Mouse (Mus musculus) megakaryocyte progenitor cell, adult 5-6 weeks (primary cell): Measurements from ENCODE around the gene Ptrh2. TPM values are rescaled to one million over a fixed set of nuclear protein-coding genes. Genes with fewer than 3 reads are reported as not detected.

ENCODE experiments used
- ATAC-seq: replicated peaks from 2 replicates; pipeline ENCODE4 v1.8.0; 2016; ENCODE audit warnings: mild to moderate bottlenecking, moderate TSS enrichment, inconsistent platforms; ENCODE audit not compliant: poor library complexity
- total RNA-seq, 2 experiments: library from RNA; stranded (forward) in 1 of 2; stranded (reverse) in 1 of 2; fragments of 157-497, 149-512 nt in 1 of 2; fragments of 200-1000 nt in 1 of 2; gene quantifications; 2 replicates each; pipeline versions ENCODE4 v1.2.3 to v1.2.4; 2015 to 2017

The Ptrh2 gene
- total RNA-seq (2015): 22.5 and 23.3 TPM in 2 replicates
- 26.1 and 27.1 TPM in 2 replicates for total RNA-seq (2017)

DNA sequence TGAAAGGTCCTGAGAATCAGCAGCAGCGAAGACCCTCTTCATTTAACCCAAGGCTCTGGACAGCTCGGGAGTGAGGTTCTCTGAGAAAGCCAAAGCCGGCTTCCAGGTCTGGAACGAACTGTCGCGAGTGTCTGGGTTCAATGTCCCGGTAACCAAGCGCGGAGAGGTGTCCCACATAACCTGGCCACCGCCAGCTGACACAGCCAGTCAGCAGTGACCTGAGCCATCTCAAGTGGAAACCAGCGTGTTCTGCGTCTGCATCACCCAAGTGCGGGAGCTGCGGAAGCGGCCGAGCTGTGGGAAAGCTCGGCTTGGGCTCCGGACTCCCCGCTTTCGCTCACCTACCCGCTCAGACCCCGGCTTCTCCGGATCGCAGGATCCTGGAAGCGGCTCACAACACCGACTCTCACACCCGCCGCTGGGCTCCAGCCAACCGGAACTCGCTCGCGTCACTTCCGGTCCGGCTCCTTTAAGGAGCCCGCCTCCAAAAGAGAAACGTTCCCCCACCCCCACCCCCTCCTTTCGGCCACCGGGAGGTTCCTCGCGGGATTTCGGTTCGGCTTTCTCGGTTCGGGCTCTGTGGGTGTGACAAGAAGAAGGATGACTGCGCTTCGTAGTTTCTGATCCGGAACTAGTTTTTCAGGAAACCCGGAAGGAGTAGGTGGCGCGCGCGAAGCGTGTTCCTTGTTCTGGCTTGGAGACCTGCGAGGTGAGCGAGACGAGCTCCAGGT lies at the start of gene Ptrh2, which contains the start of gene Vmp1:
Ptrh2 (plus strand) TSS at position 591 of the 731 bp plus-strand sequence.
Vmp1 (minus strand) TSS at position 442 of the 731 bp plus-strand sequence.
- ATAC-seq: peak; percentile 95

DNA sequence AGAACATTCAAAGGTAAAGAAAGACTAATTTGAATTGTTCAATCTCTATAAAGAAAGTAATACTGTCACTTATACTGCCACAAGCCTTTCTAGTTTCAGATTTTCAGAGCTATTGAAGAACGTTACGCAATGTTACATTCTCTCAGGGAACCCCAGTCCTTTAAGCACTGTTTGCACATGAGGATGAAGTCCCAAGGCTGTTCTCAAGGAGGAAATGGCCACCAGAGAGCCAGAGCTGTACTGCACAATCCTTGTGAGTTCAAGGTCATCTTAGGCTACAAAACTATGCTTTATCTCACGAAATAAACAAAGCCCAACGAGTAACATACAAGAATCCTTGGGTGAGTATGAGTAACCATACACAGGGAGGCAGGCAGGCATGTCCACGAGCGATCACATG lies 49.4 kb upstream of the Ptrh2 start:
- ATAC-seq: 0 out of 2 replicates have a peak, but pooled peaks have one; percentile 23

DNA sequence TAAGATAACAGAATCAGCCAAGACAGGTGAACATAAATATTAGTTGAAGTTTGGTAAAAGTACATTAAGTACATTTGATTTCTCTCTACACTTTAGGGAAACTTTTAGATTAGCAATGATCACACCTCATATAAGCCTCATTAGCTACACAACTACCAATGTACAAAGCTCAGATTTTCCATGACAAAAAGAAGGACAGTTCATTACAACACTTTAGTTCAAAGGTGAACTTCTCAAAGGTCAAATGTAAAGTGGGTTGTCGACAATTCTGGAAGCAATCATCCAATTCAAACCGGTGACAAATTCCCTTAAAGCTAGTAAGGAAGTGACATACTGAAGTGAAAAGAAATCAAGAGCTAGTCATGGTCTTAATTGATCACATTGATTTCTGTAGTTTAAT lies 46.1 kb upstream of the Ptrh2 start:
- no peak for ATAC-seq

DNA sequence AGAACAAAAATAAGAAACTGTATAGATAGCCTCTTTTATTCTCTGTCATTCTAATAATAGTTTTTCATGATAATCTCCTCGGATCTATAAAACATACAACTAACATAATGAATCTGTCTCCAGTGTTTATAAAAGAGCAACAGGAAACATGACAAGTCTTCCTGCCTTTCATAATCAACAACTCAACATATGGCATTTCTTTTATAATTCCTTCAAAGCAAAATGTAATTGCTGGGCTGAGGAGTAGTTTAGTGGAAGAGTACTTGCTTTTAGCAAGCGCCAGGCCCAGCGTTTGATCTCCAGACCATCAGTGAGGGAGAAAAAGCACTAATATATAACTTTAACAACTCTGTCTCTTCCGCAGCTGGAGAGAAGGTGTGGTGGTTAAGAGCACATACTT lies 42.1 kb upstream of the Ptrh2 start:
- ATAC-seq: no peak

DNA sequence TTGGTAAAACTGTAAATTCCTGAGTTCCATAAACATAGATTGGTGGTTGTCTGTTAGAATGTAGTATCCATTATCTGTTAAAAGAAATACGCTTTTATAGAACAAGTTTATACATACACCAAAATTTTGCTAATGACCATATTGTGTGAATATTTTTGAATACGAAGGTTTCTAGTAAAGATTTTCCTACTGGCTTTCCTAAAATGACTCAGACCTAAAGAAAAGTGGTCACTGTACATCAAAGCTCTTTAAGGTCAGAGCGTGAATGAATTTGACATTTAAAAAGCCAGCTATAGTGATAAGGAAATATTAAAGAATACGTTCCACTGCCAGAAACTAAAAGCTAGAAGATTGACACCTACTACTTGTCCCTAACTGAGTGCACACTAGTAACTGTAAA lies 39.2 kb upstream of the Ptrh2 start:
- ATAC-seq: no peak

DNA sequence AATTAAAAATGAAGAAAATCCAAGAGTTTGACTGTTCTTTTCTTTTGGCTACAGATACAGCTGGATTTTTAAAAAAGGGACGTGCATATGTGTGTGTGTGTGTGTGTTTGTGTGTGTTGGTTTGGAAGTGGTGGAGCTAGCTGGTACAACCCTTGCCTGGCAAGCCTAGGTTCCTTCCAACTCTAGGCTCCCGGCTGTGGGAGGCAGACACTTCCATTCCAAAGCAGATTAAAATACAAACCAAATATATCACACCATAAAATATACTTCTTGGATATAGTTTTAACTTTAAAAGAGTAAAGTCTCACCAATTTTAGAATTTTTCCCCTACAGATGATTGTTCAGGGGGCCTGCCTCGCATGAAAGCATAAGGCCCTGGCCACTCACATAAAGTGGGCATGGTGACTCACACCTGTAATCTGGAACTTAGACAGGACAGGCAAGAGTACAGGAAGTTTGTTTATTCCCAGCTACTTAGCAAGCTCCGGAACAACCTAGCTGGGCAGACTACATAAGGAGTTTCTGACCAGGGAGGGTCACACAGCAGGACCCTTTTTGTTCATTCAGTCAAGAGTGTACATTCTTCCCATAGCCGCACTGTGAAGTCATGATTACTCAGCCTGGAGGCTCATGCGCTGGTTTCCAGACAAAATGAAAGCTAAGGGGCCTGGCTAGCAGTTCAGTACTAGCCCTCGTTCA lies 37.5 kb upstream of the Ptrh2 start:
- ATAC-seq: no peak

DNA sequence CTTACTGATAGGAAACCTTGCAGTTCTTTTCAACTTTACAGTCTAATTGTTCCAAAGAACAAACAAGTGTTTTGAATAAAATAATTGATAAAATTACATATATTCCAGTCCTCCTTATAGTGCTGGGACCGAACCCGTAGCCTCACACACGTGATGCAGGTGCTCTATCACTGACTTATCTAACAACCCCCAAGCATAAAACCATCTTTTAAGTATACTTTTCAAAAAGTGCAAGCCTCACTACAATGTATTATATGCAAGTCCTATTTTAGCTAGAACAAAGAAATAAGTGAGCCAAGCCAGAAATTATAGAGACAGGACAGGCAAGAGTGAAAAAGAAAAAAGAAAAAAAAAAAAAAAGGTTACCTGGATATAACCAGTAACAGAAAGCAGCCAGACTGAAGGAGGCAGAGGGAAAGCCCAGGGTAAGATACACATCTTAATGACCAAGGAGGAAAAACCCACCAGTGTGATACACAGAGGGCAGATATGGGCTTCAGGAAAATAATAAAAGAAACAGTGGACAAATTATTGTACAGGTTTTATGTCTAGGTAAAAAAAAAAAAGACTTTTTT lies 36.8 kb upstream of the Ptrh2 start:
- no peak for ATAC-seq

DNA sequence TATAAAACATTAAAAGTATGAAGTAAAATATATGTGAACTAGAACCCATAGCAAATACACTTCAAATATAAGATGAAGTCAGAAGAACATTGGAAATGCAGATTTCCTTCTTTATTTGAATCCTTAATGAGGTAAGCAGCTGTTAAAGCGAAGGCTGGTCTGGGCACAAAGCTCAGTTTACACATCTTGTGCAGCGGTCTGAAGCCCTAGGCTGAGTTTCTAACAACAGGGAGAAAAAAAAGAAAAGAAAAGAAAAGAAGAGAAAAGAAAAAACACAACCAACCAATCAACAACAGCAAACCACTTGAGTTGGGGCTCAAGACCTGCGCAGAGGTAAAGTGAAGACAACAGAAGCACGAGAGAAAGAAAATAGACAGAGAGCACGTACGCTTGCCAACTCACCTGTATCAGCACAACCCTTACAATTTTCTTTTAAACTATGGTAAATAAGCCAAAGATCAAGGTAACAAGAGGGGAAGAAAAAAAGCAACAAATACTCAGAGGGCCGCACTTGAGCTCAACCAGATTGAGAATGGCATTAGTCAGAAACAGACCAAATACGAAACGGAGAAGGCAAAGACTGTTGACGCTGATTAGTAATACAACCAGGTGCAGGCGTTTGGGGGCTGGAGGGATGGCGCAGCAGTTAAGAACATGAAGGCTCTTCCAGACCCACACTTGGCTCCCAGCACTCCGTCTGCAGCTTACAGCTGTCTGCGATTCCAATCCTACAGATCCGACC lies 35.9 kb upstream of the Ptrh2 start:
- no peak for ATAC-seq

DNA sequence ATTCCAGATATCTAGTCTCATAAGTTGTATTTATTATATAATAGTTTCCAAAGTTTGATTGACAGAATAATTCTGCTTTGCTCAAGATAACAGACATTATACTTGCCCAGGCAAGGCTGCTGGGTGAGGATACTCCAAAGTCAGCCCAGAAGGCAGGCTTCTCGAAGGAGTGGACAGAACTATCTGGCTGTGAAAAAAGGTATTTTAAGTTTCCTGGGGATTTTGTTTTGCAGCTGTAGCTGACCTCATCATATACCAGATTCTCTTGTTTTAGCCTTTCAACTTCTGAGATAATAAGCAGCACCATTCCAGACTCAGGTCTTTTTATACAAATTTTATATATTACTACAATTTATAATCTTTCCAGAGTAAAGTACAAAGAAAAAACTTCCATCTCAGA lies 34.2 kb upstream of the Ptrh2 start:
- no peak for ATAC-seq

DNA sequence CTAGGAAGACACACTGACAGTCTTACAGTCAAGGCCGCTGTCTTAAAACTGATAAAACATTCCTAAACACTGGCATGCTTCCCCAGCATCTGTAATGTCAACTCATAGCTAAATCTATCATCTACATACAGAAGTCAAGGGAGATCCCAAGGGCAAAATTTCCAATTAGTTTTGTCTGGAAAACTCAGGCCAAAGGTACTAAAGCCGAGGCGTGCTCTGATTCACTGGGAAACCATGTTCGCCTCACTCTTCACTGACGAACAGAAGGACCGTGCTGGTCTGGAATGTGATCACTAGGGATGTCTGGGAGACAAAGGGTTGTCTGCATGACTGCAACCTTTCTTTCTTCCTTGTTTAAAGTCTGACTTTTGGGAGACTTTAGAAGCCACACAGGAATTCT lies 33.1 kb upstream of the Ptrh2 start:
- ATAC-seq: no peak

DNA sequence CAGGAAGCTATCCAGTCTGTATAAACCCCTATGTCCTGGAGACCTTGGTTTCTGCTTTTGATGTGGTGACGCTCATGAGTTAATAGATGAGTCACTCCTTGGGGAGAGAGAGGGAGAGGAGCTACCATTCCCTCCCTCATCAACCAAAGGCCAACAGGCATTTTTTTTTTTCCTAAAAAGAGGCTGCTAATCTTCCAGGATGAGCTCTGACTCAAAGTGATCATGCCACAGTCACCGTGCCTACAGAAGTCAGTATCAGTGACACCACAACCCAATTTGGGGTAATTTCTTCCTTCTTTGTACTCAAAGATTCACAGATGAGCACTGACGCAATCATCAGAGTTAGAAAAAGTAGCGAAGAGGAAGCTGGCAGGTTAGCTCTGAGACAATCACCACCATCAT lies 31.2 kb upstream of the Ptrh2 start:
- ATAC-seq: peak; percentile 52

DNA sequence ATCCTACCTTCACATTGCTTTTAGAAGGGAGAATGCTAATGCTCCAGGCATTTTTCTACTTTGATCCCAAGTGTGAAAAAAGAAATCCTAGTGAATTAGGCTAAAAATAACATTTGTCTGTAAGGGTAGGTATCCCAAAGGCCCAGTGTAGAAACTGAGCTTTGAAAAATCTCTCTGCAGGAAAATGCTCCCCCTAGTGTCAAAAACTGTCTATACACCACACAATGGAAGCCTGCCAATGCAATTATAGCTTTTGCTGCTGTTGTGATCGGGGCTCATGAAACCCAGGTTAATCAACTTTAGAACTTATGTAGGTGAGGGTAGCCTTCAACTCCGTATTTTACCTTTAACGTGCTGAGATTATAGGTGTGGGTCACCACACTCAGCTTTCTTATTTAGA lies 30.3 kb upstream of the Ptrh2 start:
- peak; percentile 70 for ATAC-seq

DNA sequence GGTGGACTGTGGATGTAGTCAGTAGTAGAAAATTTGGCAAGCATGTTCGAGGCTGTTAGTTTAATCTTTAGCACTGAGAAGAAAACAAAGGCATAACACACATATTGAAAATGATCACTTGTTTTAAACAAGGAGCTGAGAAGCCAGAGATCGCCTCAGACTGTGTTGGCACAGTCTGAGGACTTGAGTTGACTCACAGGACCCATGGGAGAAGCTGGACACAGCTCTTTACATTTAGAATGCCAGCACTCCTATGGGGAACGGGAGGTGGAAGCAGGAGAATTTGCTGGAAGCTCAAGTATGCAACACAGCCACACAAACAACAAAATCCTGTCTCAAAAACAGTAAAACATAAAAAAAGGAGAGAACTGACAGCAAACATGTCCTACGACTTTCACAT lies 29.7 kb upstream of the Ptrh2 start:
- ATAC-seq: no peak

DNA sequence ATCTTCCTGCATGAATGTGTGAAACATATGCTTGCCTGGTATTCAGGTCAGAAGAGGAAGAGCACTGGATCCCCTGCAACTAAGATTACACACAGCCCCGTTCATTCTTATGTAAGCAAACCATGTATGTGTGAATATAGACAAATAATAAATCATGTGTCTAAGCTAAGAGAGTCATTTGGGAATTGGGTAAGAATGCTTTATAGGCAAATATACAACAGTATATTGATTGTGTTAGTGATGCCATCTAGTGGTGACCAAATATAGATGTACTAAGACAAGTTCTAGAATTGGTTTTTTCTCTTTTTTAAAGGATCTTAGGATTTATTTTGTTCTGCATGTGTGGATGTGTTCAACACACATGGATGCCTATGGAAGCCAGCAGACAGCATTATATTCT lies 28.1 kb upstream of the Ptrh2 start:
- ATAC-seq: peak; percentile 41; the same call in 1 of the 2 replicates

DNA sequence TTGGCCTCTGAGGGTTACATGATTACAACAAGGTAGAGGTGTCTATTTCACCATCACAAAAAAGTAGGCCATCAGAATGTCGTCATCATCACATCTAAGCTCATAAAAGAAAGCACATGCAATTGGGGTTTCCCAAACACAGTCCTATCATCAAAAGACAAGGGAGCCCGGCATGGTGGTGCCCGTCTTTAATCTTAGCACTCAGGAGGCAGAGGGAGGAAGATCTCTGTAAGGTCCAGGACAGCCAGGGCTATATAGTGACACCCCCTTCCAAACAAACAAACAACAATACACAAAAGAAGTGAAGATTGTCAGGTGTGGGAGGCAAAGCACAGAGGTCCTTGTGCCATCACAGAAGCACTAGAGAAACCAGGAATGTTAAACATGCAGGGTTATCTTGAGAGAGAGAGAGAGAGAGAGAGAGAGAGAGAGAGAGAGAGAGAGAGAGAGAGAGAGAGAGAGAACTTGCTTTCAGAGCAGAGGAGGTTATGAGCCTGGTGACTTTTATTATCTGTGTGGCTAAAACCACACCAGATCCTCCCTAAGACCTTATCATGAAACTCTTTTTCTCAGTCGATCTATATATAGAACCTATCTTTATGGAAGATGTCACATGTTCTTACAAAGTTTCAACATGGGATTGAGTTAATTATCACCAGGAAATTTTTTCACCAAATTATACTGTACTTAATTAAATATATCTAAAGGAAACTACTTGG lies 26.8 kb upstream of the Ptrh2 start:
- no peak for ATAC-seq

DNA sequence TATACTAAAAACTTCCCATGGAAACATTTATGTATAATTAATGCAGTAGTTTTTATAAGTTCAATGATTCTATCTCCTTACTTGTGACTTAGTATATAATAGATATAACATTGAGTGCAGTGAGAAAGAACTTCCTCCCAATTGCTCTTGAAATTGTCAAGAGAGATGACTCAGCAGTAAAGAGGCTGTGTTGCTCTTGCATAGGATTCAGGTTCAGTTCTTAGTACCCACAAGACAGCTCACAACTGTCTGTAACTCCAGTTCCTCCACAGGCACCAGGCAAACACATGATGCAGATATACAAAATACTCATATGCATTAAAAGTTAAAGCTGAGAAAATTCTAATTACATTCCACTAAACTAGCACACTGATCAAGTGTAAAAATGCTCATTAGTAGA lies 25.9 kb upstream of the Ptrh2 start:
- peak; percentile 57; the same call in 1 of the 2 replicates for ATAC-seq

DNA sequence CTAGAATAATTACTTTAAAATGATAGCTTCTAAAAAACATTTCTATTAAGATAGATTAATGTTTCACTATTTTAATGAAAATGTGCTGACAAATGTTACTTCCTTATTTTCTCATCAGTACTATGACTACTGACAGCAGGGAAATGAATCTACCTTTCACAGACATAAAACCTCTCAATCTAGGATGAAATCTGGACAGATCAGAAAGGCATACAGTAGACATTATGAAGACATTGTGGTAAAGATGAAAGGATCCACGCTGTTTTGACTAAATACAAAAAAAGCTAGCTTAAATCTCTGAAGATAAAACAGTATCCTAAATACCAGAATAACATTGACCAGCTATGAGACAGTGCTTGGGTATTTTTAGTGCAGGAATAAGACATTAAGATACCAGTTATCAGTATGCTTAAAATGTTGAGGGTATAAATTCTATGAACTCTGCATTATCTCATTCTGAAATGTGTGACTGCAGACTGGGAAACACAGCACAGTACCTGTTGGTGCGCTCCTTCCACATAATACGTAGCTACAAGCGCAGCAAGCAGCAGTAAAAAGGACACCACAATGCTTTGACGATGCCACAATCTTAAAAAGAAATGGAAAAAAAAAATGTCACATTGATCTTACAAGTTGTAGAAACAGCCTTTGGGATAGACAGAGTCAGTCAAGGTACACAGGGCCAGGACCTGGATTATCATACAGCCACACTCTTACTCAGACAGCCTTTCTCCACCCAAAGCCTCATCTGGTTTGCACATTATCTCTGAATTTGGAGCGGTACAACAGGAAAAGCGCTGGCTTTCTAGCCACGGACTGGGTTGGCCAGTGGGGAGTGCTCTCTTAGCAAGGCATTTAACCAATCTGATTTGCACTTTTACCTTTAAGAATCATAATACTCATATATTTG lies 20.5 kb upstream of the Ptrh2 start:
- ATAC-seq: peak; percentile 84

DNA sequence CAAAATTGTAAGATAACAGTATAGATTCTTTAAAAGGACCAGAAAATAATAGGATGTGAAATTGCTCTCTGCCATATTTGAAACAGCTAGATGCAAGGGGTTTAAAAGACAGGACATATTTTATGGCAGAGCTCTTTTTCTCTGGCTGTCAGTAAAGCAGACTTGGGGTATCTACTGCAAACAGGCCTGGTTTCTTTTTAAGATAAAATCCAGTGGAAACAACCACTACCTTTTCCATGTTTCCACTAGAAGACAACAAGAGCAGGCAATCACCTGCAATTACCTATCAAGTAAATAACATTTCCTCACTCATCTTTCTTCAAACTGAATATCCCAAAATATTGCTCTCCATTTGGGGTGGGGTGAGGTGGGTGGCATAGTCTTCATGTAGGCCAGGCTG lies 19.8 kb upstream of the Ptrh2 start:
- ATAC-seq: no peak

DNA sequence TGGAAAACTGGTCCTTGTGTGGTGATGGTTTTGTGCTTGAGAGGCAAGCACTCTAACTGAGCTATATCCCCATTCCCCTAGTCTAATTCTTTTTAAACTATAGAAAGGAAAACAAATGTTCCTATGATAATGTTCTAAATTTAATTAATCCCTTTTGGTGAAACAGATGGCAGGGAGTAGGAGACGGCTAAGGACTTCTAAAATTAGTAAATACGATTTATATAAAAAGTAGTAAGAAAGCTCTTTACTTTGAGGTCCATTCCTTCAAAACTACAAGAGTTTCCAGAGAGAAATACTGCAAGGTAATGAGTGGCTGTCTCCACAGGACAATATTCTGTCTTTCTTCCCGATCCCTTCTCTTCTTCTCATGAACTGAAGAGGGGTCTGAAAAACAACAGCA lies 19.4 kb upstream of the Ptrh2 start:
- no peak for ATAC-seq

DNA sequence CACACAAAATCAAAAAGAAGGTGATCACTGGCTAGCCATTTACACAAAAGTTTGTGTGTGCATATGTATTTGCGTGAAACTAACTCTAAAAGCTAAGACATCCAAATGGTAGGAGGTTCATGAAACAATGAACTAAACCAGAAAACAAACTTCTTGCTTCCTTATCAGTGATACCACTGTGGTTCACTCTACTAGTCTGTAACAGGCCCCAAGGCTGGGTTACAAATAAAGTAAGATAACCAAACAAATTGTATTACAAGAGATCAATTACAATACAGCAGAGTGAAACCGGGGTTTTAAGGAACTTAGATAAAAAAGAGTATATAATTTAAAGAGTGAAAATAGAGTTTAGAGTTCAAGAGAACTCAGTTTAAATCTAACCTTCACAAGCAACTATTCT lies 16.2 kb upstream of the Ptrh2 start:
- 0 out of 2 replicates have a peak, but pooled peaks have one; percentile 23 for ATAC-seq
